Mouse (Mus musculus): ENCODE measurements at regions not wholly inside any gene's neighbourhood (a gene's known extent, or its start where the extent isn't known, plus 50 kb on each side); places are given as distances from the start of the nearest gene placed in this dataset.

DNA sequence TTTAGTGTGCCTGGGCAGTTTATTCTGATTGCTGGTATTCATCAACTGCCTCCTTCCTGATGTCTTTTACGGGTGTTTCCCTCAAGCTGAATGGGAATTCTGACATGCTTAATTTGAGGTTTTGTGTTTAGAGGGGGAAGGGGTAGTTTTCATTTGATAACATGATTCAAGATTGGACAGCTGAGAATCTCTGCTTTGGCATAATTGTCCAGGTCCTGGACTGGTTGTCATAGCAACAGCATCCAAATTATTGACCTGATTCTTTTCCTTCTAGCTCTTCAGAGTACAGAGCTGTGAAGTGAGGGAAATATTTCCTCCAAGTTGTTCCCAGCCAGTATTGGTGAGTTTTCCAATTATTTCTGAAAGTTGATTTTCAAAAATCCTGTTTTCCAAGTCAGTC is 137.7 kb upstream of the Prkcq start:
- Histone ChIP-seq H3K27me3 (ENCODE audit: control insufficient read depth, insufficient read depth, insufficient read length) (no peaks in the 10 kb centered on the region), H3K79me3 (ENCODE audit: low read depth) (no peaks in the 10 kb centered on the region), H3ac (ENCODE audit: control insufficient read depth, insufficient read length, low read depth) (no peak overlapping the region), H3K36me3 (ENCODE audit: control insufficient read depth, insufficient read depth) (peaks cover 5% of the 10 kb centered on the region), H3K79me2 (ENCODE audit: control insufficient read depth, insufficient read depth) (no peaks in the 10 kb centered on the region), H3K4me3 (ENCODE audit: insufficient read depth, poor library complexity, severe bottlenecking) (no peak overlapping the region)
- TF ChIP-seq MYOG (IDR thresholded peaks at IDR 0.05; ENCODE audit: control insufficient read depth, extremely low read depth, insufficient read length) (no peak), CEBPB (IDR thresholded peaks at IDR 0.05; ENCODE audit: low read depth) (no peak), FOSL1 (IDR thresholded peaks at IDR 0.05; ENCODE audit: insufficient read depth, low read length, poor library complexity, severe bottlenecking) (no peak), MAX (IDR thresholded peaks at IDR 0.05) (no peak), CTCF (IDR thresholded peaks at IDR 0.05; ENCODE audit: control insufficient read depth, insufficient read depth, insufficient read length) (no peak), USF1 (IDR thresholded peaks at IDR 0.05; ENCODE audit: low read depth) (no peak), MYOD1 (IDR thresholded peaks at IDR 0.05; ENCODE audit: control insufficient read depth, insufficient read length, low read depth) (no peak)

DNA sequence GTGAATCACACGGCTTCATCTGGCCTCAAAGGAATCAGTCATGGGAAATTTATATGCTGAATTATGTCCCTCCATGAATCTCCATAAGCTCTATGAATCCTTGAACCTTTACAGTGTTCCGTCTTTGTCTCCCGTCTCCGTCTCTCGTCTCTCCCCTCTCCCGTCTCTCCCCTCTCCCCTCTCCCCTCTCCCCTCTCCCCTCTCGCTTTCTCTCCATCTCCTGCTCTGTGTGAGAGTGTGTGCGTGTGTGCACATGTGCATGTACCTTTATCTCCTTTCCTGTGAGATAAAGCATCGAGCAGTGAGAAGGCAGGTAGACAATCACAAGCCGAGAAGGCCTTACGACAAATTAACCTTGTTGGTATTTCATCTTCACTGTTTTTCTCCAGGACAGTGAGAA is 134.6 kb upstream of the Prkcq start:
- Histone ChIP-seq H3K79me2 (ENCODE audit: control insufficient read depth, insufficient read depth) (no peaks in the 10 kb centered on the region), H3K79me3 (ENCODE audit: low read depth) (no peaks in the 10 kb centered on the region), H3K27me3 (ENCODE audit: control insufficient read depth, insufficient read depth, insufficient read length) (no peaks in the 10 kb centered on the region), H3K4me3 (ENCODE audit: insufficient read depth, poor library complexity, severe bottlenecking) (no peak overlapping the region), H3K36me3 (ENCODE audit: control insufficient read depth, insufficient read depth) (no peaks in the 10 kb centered on the region), H3ac (ENCODE audit: control insufficient read depth, insufficient read length, low read depth) (no peak overlapping the region)
- no peak for TF ChIP-seq CEBPB (IDR thresholded peaks at IDR 0.05; ENCODE audit: low read depth)
- TF ChIP-seq MYOD1 (IDR thresholded peaks at IDR 0.05; ENCODE audit: control insufficient read depth, insufficient read length, low read depth), result no peak
- TF ChIP-seq MAX (IDR thresholded peaks at IDR 0.05), result no peak
- TF ChIP-seq CTCF (IDR thresholded peaks at IDR 0.05; ENCODE audit: control insufficient read depth, insufficient read depth, insufficient read length), result no peak
- no peak for TF ChIP-seq USF1 (IDR thresholded peaks at IDR 0.05; ENCODE audit: low read depth)
- no peak for TF ChIP-seq MYOG (IDR thresholded peaks at IDR 0.05; ENCODE audit: control insufficient read depth, extremely low read depth, insufficient read length)
- TF ChIP-seq FOSL1 (IDR thresholded peaks at IDR 0.05; ENCODE audit: insufficient read depth, low read length, poor library complexity, severe bottlenecking), result no peak

GRCm38 (mm10) chr2:11038440-11038839 is 133.5 kb upstream of the Prkcq start:
- Histone ChIP-seq H3K27me3 (ENCODE audit: control insufficient read depth, insufficient read depth, insufficient read length) (no peaks in the 10 kb centered on the region), H3K36me3 (ENCODE audit: control insufficient read depth, insufficient read depth) (no peaks in the 10 kb centered on the region), H3K79me2 (ENCODE audit: control insufficient read depth, insufficient read depth) (no peaks in the 10 kb centered on the region), H3K4me3 (ENCODE audit: insufficient read depth, poor library complexity, severe bottlenecking) (no peak overlapping the region), H3ac (ENCODE audit: control insufficient read depth, insufficient read length, low read depth) (no peak overlapping the region), H3K79me3 (ENCODE audit: low read depth) (no peaks in the 10 kb centered on the region)
- no peak for TF ChIP-seq CEBPB (IDR thresholded peaks at IDR 0.05; ENCODE audit: low read depth)
- no peak for TF ChIP-seq MAX (IDR thresholded peaks at IDR 0.05)

- H3K27me3 ChIP-seq (ENCODE audit: control insufficient read depth, insufficient read depth, insufficient read length), result no peaks in the 10 kb centered on the region
- no peaks in the 10 kb centered on the region for H3K79me3 ChIP-seq (ENCODE audit: low read depth)
- no peaks in the 10 kb centered on the region for H3K79me2 ChIP-seq (ENCODE audit: control insufficient read depth, insufficient read depth)
- H3K4me3 ChIP-seq (ENCODE audit: insufficient read depth, poor library complexity, severe bottlenecking), result no peak overlapping the region
- no peak for TF ChIP-seq MYOG (IDR thresholded peaks at IDR 0.05; ENCODE audit: control insufficient read depth, extremely low read depth, insufficient read length)
- TF ChIP-seq MAX (IDR thresholded peaks at IDR 0.05), result no peak
- no peak for TF ChIP-seq MYOD1 (IDR thresholded peaks at IDR 0.05; ENCODE audit: control insufficient read depth, insufficient read length, low read depth)
- TF ChIP-seq CEBPB (IDR thresholded peaks at IDR 0.05; ENCODE audit: low read depth), result no peak
- no peak for TF ChIP-seq CTCF (IDR thresholded peaks at IDR 0.05; ENCODE audit: control insufficient read depth, insufficient read depth, insufficient read length)
- no peak for TF ChIP-seq USF1 (IDR thresholded peaks at IDR 0.05; ENCODE audit: low read depth)
- no peak for TF ChIP-seq FOSL1 (IDR thresholded peaks at IDR 0.05; ENCODE audit: insufficient read depth, low read length, poor library complexity, severe bottlenecking)
- no peaks in the 10 kb centered on the region for H3K36me3 ChIP-seq (ENCODE audit: control insufficient read depth, insufficient read depth)
- H3ac ChIP-seq (ENCODE audit: control insufficient read depth, insufficient read length, low read depth), result no peak overlapping the region
These were observed 131.9 kb upstream of the Prkcq start for GRCm38 (mm10) chr2:11040005-11040404.

GRCm38 (mm10) chr2:11044727-11045274 is 127.1 kb upstream of the Prkcq start:
- TF ChIP-seq MYOD1 (IDR thresholded peaks at IDR 0.05; ENCODE audit: control insufficient read depth, insufficient read length, low read depth) (no peak), MAX (IDR thresholded peaks at IDR 0.05) (no peak), MYOG (IDR thresholded peaks at IDR 0.05; ENCODE audit: control insufficient read depth, extremely low read depth, insufficient read length) (no peak), USF1 (IDR thresholded peaks at IDR 0.05; ENCODE audit: low read depth) (no peak), FOSL1 (IDR thresholded peaks at IDR 0.05; ENCODE audit: insufficient read depth, low read length, poor library complexity, severe bottlenecking) (no peak), CEBPB (IDR thresholded peaks at IDR 0.05; ENCODE audit: low read depth) (no peak), CTCF (IDR thresholded peaks at IDR 0.05; ENCODE audit: control insufficient read depth, insufficient read depth, insufficient read length) (no peak)
- Histone ChIP-seq H3K27me3 (ENCODE audit: control insufficient read depth, insufficient read depth, insufficient read length) (no peaks in the 10 kb centered on the region), H3K79me3 (ENCODE audit: low read depth) (no peaks in the 10 kb centered on the region), H3K36me3 (ENCODE audit: control insufficient read depth, insufficient read depth) (no peaks in the 10 kb centered on the region), H3K4me3 (ENCODE audit: insufficient read depth, poor library complexity, severe bottlenecking) (no peak overlapping the region), H3K79me2 (ENCODE audit: control insufficient read depth, insufficient read depth) (no peaks in the 10 kb centered on the region), H3ac (ENCODE audit: control insufficient read depth, insufficient read length, low read depth) (no peak overlapping the region)

- Histone ChIP-seq H3K4me3 (ENCODE audit: insufficient read depth, poor library complexity, severe bottlenecking) (no peak overlapping the region), H3K36me3 (ENCODE audit: control insufficient read depth, insufficient read depth) (no peaks in the 10 kb centered on the region), H3K27me3 (ENCODE audit: control insufficient read depth, insufficient read depth, insufficient read length) (no peaks in the 10 kb centered on the region), H3ac (ENCODE audit: control insufficient read depth, insufficient read length, low read depth) (no peak overlapping the region), H3K79me3 (ENCODE audit: low read depth) (no peaks in the 10 kb centered on the region), H3K79me2 (ENCODE audit: control insufficient read depth, insufficient read depth) (no peaks in the 10 kb centered on the region)
- TF ChIP-seq MYOD1 (IDR thresholded peaks at IDR 0.05; ENCODE audit: control insufficient read depth, insufficient read length, low read depth), result no peak
- TF ChIP-seq CTCF (IDR thresholded peaks at IDR 0.05; ENCODE audit: control insufficient read depth, insufficient read depth, insufficient read length), result no peak
- TF ChIP-seq FOSL1 (IDR thresholded peaks at IDR 0.05; ENCODE audit: insufficient read depth, low read length, poor library complexity, severe bottlenecking), result no peak
- no peak for TF ChIP-seq USF1 (IDR thresholded peaks at IDR 0.05; ENCODE audit: low read depth)
- no peak for TF ChIP-seq MYOG (IDR thresholded peaks at IDR 0.05; ENCODE audit: control insufficient read depth, extremely low read depth, insufficient read length)
- TF ChIP-seq CEBPB (IDR thresholded peaks at IDR 0.05; ENCODE audit: low read depth), result no peak
- no peak for TF ChIP-seq MAX (IDR thresholded peaks at IDR 0.05)
These were observed 120.3 kb upstream of the Prkcq start for GRCm38 (mm10) chr2:11051621-11052020.

Measured in C2C12 (cell line).